Mouse (Mus musculus) embryonic facial prominence, embryonic 13.5 days (tissue): ENCODE results near the gene Uqcrfs1. TPM values are rescaled to one million over a fixed set of nuclear protein-coding genes. Genes with fewer than 3 reads are reported as not detected.

Experiments used
- ATAC-seq: fragments of 200-750 bp; cut with Nextera tagmentation; 2 replicates; pipeline ENCODE4 v1.8.0; 2017; ENCODE audit warnings: low read depth; ENCODE audit not compliant: insufficient number of reproducible peaks, insufficient read depth, low FRiP score, low TSS enrichment
- H3K27ac ChIP-seq: fragments of 300-500 bp; sonication (generic); 2 replicates; pipeline ENCODE4 v1.5.1; 2015; ENCODE audit warnings: moderate library complexity, mild to moderate bottlenecking, inconsistent platforms
- H3K27me3 ChIP-seq: fragments of 300-500 bp; sonication (generic); 2 replicates; pipeline ENCODE4 v1.6.1; 2015; ENCODE audit warnings: mild to moderate bottlenecking, inconsistent platforms
- H3K36me3 ChIP-seq: fragments of 300-500 bp; sonication (generic); 2 replicates; pipeline ENCODE4 v1.6.1; 2015; ENCODE audit warnings: mild to moderate bottlenecking, inconsistent platforms
- H3K4me1 ChIP-seq: fragments of 300-500 bp; sonication (generic); 2 replicates; pipeline ENCODE4 v1.6.1; 2015; ENCODE audit warnings: inconsistent platforms
- H3K4me2 ChIP-seq: fragments of 300-500 bp; sonication (generic); 2 replicates; pipeline ENCODE4 v1.6.1; 2015; ENCODE audit warnings: moderate library complexity, mild to moderate bottlenecking, inconsistent platforms
- H3K4me3 ChIP-seq: fragments of 300-500 bp; sonication (generic); 2 replicates; pipeline ENCODE4 v1.5.1; 2015; ENCODE audit warnings: mild to moderate bottlenecking, inconsistent platforms
- H3K9ac ChIP-seq: fragments of 300-500 bp; sonication (generic); 2 replicates; pipeline ENCODE4 v1.6.1; 2015; ENCODE audit warnings: mild to moderate bottlenecking, inconsistent platforms
- H3K9me3 ChIP-seq: fragments of 300-500 bp; sonication (generic); 2 replicates; pipeline ENCODE4 v1.6.1; 2016; ENCODE audit warnings: inconsistent platforms
- WGBS: fragments of 180-500 bp; shearing (Covaris S2); methylation state at CpG from one replicate; pipeline ENCODE4 v1.1.7; 2015; ENCODE audit warnings: mixed read lengths; 5-methylcytosine and 5-hydroxymethylcytosine counted together
- polyA plus RNA-seq: library from polyadenylated mRNA; unstranded; fragments of >200 nt; fragmentation: Nextera tagmentation; extraction: Ambion mirVana; gene quantifications from 2 replicates; pipeline ENCODE4 v1.2.1, GENCODE M21; 2015

The Uqcrfs1 gene
- polyA plus RNA-seq, 1 experiment from 2014 or later: 191 TPM

DNA sequence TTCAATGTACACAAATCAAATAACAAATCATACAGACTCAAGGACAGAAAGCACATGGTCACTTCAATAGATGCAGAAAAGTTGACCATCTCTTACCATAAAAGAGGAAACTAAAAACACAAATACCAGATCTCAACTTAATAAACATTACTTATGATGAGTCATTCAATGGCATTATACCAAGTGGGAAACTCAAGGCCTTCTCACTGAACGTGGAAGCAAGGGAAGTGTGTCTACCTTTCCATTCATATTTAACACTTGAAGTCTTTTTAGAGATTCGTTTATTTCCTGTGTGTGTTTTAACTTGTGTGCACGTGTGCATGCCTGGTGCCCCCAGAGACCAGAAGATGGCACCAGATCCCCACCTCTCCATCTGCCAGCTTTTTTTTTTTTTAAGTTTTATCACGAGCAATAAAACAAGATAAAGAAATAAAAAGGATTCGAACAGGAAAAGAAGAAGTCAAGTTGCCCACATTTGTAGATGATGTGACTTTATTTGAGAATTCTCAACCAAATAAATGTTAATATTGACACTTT is 8.0 kb upstream of the Uqcrfs1 start:
- no peak overlapping the region for H3K4me2 ChIP-seq
- no peaks in the 10 kb centered on the region for H3K36me3 ChIP-seq
- H3K4me3 ChIP-seq: no peak overlapping the region
- WGBS: 40% methylated on average over 5 of the region's 5 CpGs
- H3K27me3 ChIP-seq: no peaks in the 10 kb centered on the region
- no peak overlapping the region for H3K27ac ChIP-seq
- H3K9me3 ChIP-seq: no peaks in the 10 kb centered on the region
- H3K4me1 ChIP-seq: no peaks in the 10 kb centered on the region
- no peak overlapping the region for H3K9ac ChIP-seq
- no peak for ATAC-seq

DNA sequence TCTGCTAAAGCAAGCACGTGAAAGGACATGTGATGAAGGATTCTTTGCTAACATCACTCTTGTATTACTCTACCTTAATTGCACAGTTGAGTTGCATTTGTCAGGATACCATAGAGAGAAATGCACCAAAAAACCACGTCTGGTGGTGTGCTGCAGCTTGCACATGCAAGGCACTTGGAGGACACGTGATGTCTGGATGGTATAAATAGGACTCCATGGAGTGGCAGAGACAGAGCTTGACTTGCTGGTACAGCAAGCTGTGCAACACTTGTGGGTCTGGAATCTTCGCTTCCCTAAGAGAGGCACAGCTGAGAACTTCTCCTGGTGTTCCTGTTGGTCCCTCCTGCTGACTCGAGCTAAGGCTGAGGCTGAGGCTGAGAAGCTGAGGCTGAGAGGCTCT is 4.2 kb upstream of the Uqcrfs1 start:
- Histone ChIP-seq H3K4me1 (peaks cover 5% of the 10 kb centered on the region), H3K27me3 (no peaks in the 10 kb centered on the region), H3K4me3 (no peak overlapping the region), H3K9me3 (no peaks in the 10 kb centered on the region), H3K9ac (no peak overlapping the region), H3K36me3 (no peaks in the 10 kb centered on the region), H3K27ac (no peak overlapping the region), H3K4me2 (no peak overlapping the region)
- ATAC-seq: no peak
- 75% methylated on average over 5 of the region's 5 CpGs for WGBS

DNA sequence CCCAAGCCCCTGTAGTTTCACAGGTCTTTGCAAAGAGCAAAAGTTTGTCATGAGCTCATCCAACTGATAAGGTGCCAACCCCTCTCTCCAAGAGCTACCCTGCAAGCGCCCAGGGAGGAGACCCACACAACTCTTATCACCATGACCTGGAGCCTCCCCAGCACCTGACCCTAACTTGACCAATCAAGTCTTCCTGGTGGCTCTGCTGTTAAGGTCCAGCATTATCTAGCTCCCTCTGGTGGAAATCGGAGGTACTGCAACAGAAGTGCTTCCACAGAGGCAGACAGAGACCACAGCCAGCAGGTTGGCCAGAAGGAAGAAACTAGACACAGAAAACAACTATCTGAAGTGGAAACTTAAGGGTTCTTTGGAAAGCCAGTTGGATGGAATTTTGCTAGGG is 3.7 kb upstream of the Uqcrfs1 start:
- no peaks in the 10 kb centered on the region for H3K9me3 ChIP-seq
- no peaks in the 10 kb centered on the region for H3K36me3 ChIP-seq
- H3K4me2 ChIP-seq: no peak overlapping the region
- peaks cover 10% of the 10 kb centered on the region for H3K4me1 ChIP-seq
- 19% methylated on average over 2 of the region's 2 CpGs for WGBS
- no peak overlapping the region for H3K9ac ChIP-seq
- no peak overlapping the region for H3K27ac ChIP-seq
- H3K27me3 ChIP-seq: no peaks in the 10 kb centered on the region
- ATAC-seq: no peak
- H3K4me3 ChIP-seq: no peak overlapping the region

DNA sequence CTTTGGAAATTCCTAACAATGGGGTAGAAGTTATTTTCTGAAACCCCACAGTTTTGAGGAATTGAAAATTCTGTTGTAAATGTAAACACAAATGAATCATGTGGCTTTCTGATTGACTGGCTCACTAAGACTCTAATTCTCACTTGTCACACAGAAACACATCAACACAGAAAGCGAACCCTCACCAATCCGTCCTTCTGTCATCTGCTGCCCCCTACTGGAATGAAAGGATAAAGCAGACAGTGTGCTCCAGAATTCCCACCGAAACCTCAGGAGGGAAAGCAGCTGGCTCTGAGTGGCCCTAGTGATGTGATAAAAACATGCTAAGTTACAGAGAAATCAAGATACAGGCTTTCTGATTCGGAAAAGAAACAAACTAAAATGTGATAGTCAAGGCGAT is 14.4 kb downstream of the Uqcrfs1 start:
- H3K36me3 ChIP-seq: no peaks in the 10 kb centered on the region
- H3K4me2 ChIP-seq: no peak overlapping the region
- H3K4me3 ChIP-seq: no peak overlapping the region
- H3K27ac ChIP-seq: no peak overlapping the region
- H3K27me3 ChIP-seq: no peaks in the 10 kb centered on the region
- H3K9ac ChIP-seq: no peak overlapping the region
- 8% methylated on average over 5 of the region's 5 CpGs for WGBS
- no peaks in the 10 kb centered on the region for H3K9me3 ChIP-seq
- ATAC-seq: no peak
- H3K4me1 ChIP-seq: no peaks in the 10 kb centered on the region

DNA sequence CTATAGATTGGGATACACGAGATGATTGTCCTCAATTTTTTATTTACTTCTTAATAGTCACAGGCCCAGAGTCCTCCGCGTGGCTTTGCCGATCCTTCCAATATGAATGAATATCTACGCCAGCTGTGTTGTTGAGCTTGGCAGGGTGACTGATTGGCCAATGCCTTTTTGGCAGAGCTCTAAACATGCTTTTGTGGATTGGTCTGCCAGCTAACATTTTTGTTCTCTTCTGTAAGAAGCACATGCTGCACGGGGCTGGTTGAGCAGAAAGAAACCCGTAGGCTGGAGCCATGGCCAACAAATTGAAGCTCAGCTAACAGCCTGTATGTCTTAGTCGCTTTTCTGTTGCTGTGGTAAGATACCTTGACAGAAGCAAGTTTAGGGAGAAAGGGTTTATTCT is 20.2 kb downstream of the Uqcrfs1 start:
- no peak for ATAC-seq
- H3K36me3 ChIP-seq: no peaks in the 10 kb centered on the region
- H3K4me2 ChIP-seq: no peak overlapping the region
- no peaks in the 10 kb centered on the region for H3K27me3 ChIP-seq
- no peak overlapping the region for H3K9ac ChIP-seq
- H3K4me1 ChIP-seq: no peaks in the 10 kb centered on the region
- WGBS: 90% methylated on average over 8 of the region's 8 CpGs
- no peaks in the 10 kb centered on the region for H3K9me3 ChIP-seq
- no peak overlapping the region for H3K4me3 ChIP-seq
- no peak overlapping the region for H3K27ac ChIP-seq

DNA sequence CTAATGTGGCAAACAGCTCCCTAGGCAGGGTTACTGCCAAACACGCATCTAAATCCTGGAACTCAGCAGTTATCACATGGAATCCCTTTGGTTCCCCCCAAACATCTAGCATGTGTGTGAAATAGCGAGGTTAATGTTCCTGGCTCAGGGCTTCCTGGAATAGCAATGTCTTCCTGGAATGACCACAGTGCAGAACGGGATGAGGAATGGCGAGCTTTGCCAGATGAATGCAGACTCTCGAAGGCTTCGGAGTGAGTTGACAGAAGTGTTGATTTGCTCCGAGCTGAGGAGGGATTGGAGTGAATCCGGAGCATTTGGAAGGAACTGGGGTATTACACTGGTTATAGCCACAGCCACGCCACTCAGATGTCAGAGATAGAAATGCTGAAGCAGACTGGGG is 21.2 kb downstream of the Uqcrfs1 start:
- Histone ChIP-seq H3K4me2 (no peak overlapping the region), H3K27me3 (no peaks in the 10 kb centered on the region), H3K4me1 (no peaks in the 10 kb centered on the region), H3K9me3 (no peaks in the 10 kb centered on the region), H3K27ac (no peak overlapping the region), H3K36me3 (no peaks in the 10 kb centered on the region), H3K4me3 (no peak overlapping the region), H3K9ac (no peak overlapping the region)
- no peak for ATAC-seq
- WGBS: 84% methylated on average over 9 of the region's 9 CpGs

DNA sequence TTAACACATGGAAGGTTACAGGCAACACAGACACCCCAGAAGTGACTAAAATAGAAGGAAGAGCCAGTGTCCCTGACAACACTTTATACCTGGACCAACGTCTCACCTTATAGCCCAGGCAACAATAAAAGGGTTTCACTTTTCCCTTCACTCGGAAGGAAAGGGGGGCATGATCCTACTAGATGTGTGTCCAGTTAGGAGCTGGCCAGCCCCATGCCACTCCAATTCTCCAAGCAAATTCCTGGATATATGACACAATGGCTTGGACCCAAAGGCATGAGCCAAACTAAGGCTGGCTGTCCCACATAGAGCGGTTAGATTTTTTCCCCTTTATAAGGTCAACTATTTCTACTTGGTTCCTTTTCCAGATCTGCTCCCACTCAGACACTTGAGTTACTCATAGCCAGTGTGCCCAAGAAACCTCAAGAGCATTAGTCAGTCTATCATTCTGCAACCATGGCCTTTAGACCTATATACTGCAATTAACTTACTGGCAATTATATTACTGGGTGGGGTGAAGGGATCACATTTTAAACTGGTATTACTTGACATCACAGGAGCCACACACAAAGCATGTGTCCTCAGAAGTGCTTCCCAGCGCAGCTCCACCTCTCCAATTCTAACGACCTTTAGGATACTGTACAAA is 21.8 kb downstream of the Uqcrfs1 start:
- Histone ChIP-seq H3K4me3 (no peak overlapping the region), H3K9ac (no peak overlapping the region), H3K27me3 (no peaks in the 10 kb centered on the region), H3K27ac (no peak overlapping the region), H3K4me2 (no peak overlapping the region), H3K4me1 (no peaks in the 10 kb centered on the region), H3K9me3 (no peaks in the 10 kb centered on the region), H3K36me3 (no peaks in the 10 kb centered on the region)
- no peak for ATAC-seq
- 90% methylated on average over 5 of the region's 5 CpGs for WGBS

DNA sequence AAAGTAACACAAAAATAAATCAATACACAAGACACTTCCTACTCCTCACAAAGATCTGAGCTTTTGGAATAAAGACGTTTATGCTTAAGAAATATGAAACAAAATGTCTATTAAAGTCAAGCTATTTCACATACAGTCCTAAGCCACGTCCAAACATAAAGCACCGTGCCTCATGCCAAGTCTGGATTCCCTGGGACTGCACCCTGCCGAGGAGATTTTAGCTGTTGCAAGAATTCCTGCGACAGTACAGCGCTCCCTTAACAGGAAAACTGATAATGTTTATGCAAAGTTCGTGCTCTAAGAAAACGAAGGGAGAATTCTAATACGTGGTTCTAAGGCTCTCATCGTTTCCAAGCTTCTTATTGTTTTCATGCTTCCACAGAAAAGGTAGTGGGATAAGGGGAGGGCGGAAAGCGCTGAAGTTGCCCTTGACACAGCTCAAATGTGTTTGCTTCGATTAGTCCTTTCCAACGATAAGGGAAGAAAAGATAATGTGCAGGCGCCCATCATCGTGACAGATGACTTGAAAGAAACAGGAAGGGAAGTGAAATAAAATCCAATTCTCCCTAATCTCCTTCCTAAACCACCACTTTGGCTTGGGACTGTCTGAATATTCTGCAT is 23.8 kb downstream of the Uqcrfs1 start:
- Histone ChIP-seq H3K9ac (no peak overlapping the region), H3K27ac (no peak overlapping the region), H3K4me3 (no peak overlapping the region), H3K4me1 (no peaks in the 10 kb centered on the region), H3K27me3 (no peaks in the 10 kb centered on the region), H3K36me3 (no peaks in the 10 kb centered on the region), H3K4me2 (no peak overlapping the region), H3K9me3 (no peaks in the 10 kb centered on the region)
- no peak for ATAC-seq
- WGBS: 70% methylated on average over 16 of the region's 16 CpGs

DNA sequence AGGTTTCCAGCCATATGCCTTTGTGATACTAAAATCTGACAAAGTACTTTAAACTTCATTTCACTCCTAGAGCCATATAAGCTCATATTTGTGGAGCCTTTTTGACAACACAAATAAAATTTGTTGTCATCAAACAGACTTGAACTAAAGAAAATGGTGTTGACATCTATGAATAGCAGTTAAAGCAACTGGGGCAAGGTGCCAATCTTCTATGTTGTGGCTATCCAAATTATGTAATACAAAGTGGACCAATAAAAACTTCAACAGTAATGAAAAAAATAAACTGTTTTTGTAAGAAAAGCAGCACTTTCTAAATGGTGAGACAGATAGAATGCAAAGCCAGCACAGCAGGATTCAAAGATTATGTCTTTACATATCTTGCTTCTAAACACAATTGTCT is 27.0 kb downstream of the Uqcrfs1 start:
- no peak for ATAC-seq
- Histone ChIP-seq H3K27ac (no peak overlapping the region), H3K27me3 (no peaks in the 10 kb centered on the region), H3K4me1 (0 out of 2 replicates have a peak, but pooled peaks cover 2% of the 10 kb centered on the region), H3K9me3 (no peaks in the 10 kb centered on the region), H3K4me3 (no peak overlapping the region), H3K4me2 (no peak overlapping the region), H3K9ac (no peak overlapping the region), H3K36me3 (no peaks in the 10 kb centered on the region)

DNA sequence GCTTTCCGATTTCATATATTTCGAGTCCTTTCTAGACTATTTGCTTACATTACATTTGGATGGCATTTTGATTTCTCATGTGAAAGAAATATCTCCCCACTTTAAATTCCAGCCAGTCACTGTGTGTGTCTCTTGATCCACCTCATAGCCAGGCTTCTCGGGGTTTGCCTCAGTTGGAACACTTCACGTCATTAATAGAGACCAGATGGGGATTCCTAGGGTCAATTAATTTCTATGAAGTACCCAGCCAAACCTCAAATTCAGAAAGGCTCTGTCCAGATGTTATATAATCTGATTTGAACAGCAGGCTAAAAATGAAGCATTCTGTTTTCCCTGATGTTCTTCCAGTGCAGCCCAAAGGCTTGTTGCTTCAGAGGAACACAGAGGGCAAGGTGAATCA is 37.5 kb downstream of the Uqcrfs1 start:
- Histone ChIP-seq H3K9me3 (no peaks in the 10 kb centered on the region), H3K4me2 (no peak overlapping the region), H3K36me3 (no peaks in the 10 kb centered on the region), H3K9ac (no peak overlapping the region), H3K4me1 (peaks cover 16% of the 10 kb centered on the region), H3K27ac (no peak overlapping the region), H3K4me3 (no peak overlapping the region), H3K27me3 (no peaks in the 10 kb centered on the region)
- no peak for ATAC-seq
- 37% methylated on average over 4 of the region's 4 CpGs for WGBS

DNA sequence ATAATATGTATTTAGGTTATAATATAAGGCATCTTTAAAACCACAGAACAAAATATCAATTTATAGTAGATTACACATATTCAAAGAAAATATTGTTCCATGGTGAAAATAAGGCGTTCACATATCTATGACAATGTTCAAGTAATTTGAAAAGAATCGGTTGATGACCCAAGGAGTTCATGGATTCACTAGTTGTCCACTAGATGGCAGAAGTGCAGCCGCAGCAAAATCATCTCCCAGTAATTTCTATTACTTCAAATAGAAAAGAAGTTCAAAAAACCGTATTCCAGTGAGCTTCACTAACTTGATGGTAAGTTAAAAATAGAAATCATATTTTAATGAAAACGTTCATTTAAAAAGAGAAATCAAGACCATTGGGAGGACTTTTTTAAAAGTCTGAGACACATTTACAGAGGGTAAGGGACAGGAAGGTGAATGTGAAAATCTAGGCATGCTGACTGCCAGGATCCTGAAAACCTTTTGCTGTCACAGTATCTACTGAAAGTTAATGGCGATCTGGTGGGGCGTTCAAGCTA is 43.2 kb downstream of the Uqcrfs1 start:
- H3K27ac ChIP-seq: no peak overlapping the region
- ATAC-seq: no peak
- H3K4me1 ChIP-seq: peaks cover 3% of the 10 kb centered on the region; the same call in 1 of the 2 replicates
- H3K4me3 ChIP-seq: no peak overlapping the region
- H3K36me3 ChIP-seq: no peaks in the 10 kb centered on the region
- no peaks in the 10 kb centered on the region for H3K9me3 ChIP-seq
- no peaks in the 10 kb centered on the region for H3K27me3 ChIP-seq
- no peak overlapping the region for H3K4me2 ChIP-seq
- 30% methylated on average over 7 of the region's 7 CpGs for WGBS
- H3K9ac ChIP-seq: no peak overlapping the region
